Mouse (Mus musculus): ENCODE results near the gene Mrps33. TPM values are rescaled to one million over a fixed set of nuclear protein-coding genes. Genes with fewer than 3 reads are reported as not detected.
A peak's percentile ranks its signal among the peaks of the same experiment; 100 is the strongest.

Gene Mrps33
- polyA plus RNA-seq, 1 experiment, result 305 TPM

GRCm38 (mm10) chr6:39782618-39783017, 28.2 kb downstream of the Mrps33 start:
- peak; percentile 20; the same call in 1 of the 2 replicates for TF ChIP-seq CTCF (IDR thresholded peaks at IDR 0.05; ENCODE audit: extremely low read depth, insufficient read depth, low read length)
- TF ChIP-seq POLR2A (IDR thresholded peaks at IDR 0.05; ENCODE audit: extremely low read depth, insufficient read depth, low read length), result no peak
- no peaks in the 10 kb centered on the region for H3K4me1 ChIP-seq (ENCODE audit: control insufficient read depth, insufficient read depth, low read length)
- no peak overlapping the region for H3K4me3 ChIP-seq (ENCODE audit: insufficient read depth, low read length)
- no peak overlapping the region for H3K27ac ChIP-seq (ENCODE audit: insufficient read depth, low read length)

- H3K4me1 ChIP-seq (ENCODE audit: control insufficient read depth, insufficient read depth, low read length), result no peaks in the 10 kb centered on the region
- TF ChIP-seq CTCF (IDR thresholded peaks at IDR 0.05; ENCODE audit: extremely low read depth, insufficient read depth, low read length) (no peak), POLR2A (IDR thresholded peaks at IDR 0.05; ENCODE audit: extremely low read depth, insufficient read depth, low read length) (no peak)
- H3K27ac ChIP-seq (ENCODE audit: insufficient read depth, low read length), result no peak overlapping the region
- H3K4me3 ChIP-seq (ENCODE audit: insufficient read depth, low read length), result no peak overlapping the region
Observed at GRCm38 (mm10) chr6:39781766-39782530, 28.8 kb downstream of the Mrps33 start.

GRCm38 (mm10) chr6:39780857-39781666, 29.7 kb downstream of the Mrps33 start:
- Histone ChIP-seq H3K27ac (ENCODE audit: insufficient read depth, low read length) (no peak overlapping the region), H3K4me3 (ENCODE audit: insufficient read depth, low read length) (no peak overlapping the region), H3K4me1 (ENCODE audit: control insufficient read depth, insufficient read depth, low read length) (no peaks in the 10 kb centered on the region)
- TF ChIP-seq CTCF (IDR thresholded peaks at IDR 0.05; ENCODE audit: extremely low read depth, insufficient read depth, low read length) (no peak), POLR2A (IDR thresholded peaks at IDR 0.05; ENCODE audit: extremely low read depth, insufficient read depth, low read length) (no peak)

- TF ChIP-seq POLR2A (IDR thresholded peaks at IDR 0.05; ENCODE audit: extremely low read depth, insufficient read depth, low read length) (no peak), CTCF (IDR thresholded peaks at IDR 0.05; ENCODE audit: extremely low read depth, insufficient read depth, low read length) (no peak)
- H3K27ac ChIP-seq (ENCODE audit: insufficient read depth, low read length), result no peak overlapping the region
- H3K4me3 ChIP-seq (ENCODE audit: insufficient read depth, low read length), result no peak overlapping the region
- H3K4me1 ChIP-seq (ENCODE audit: control insufficient read depth, insufficient read depth, low read length), result no peaks in the 10 kb centered on the region
Observed at GRCm38 (mm10) chr6:39778506-39778905, 32.3 kb downstream of the Mrps33 start.

- Histone ChIP-seq H3K4me1 (ENCODE audit: control insufficient read depth, insufficient read depth, low read length) (no peaks in the 10 kb centered on the region), H3K4me3 (ENCODE audit: insufficient read depth, low read length) (no peak overlapping the region), H3K27ac (ENCODE audit: insufficient read depth, low read length) (no peak overlapping the region)
- TF ChIP-seq CTCF (IDR thresholded peaks at IDR 0.05; ENCODE audit: extremely low read depth, insufficient read depth, low read length) (no peak), POLR2A (IDR thresholded peaks at IDR 0.05; ENCODE audit: extremely low read depth, insufficient read depth, low read length) (no peak)
Observed at GRCm38 (mm10) chr6:39776275-39776674, 34.5 kb downstream of the Mrps33 start.

- TF ChIP-seq POLR2A (IDR thresholded peaks at IDR 0.05; ENCODE audit: extremely low read depth, insufficient read depth, low read length) (no peak), CTCF (IDR thresholded peaks at IDR 0.05; ENCODE audit: extremely low read depth, insufficient read depth, low read length) (no peak)
- Histone ChIP-seq H3K27ac (ENCODE audit: insufficient read depth, low read length) (no peak overlapping the region), H3K4me3 (ENCODE audit: insufficient read depth, low read length) (no peak overlapping the region), H3K4me1 (ENCODE audit: control insufficient read depth, insufficient read depth, low read length) (no peaks in the 10 kb centered on the region)
Observed at GRCm38 (mm10) chr6:39775029-39775428, 35.8 kb downstream of the Mrps33 start.

GRCm38 (mm10) chr6:39757229-39757628, 53.6 kb downstream of the Mrps33 start:
- TF ChIP-seq POLR2A (IDR thresholded peaks at IDR 0.05; ENCODE audit: extremely low read depth, insufficient read depth, low read length) (no peak), CTCF (IDR thresholded peaks at IDR 0.05; ENCODE audit: extremely low read depth, insufficient read depth, low read length) (no peak)
- Histone ChIP-seq H3K4me3 (ENCODE audit: insufficient read depth, low read length) (no peak overlapping the region), H3K27ac (ENCODE audit: insufficient read depth, low read length) (no peak overlapping the region), H3K4me1 (ENCODE audit: control insufficient read depth, insufficient read depth, low read length) (no peaks in the 10 kb centered on the region)

Other genes with a start within 250 kb of the Mrps33 start
- gene Adck2, start 237.1 kb downstream of the Mrps33 start, polyA plus RNA-seq (2012; rRNA removed), result 26.2 and 26.4 TPM in 2 replicates
- 0.81 and 1.9 TPM in 2 replicates for gene Gm42420, start 225.2 kb downstream of the Mrps33 start, polyA plus RNA-seq (2012; rRNA removed)
- gene Ndufb2, start 218.4 kb downstream of the Mrps33 start, polyA plus RNA-seq (2012; rRNA removed), result 239 and 266 TPM in 2 replicates
- gene Braf, start 85.5 kb downstream of the Mrps33 start, polyA plus RNA-seq (2012; rRNA removed), result 38.5 and 39.1 TPM in 2 replicates
- gene Tmem178b, start 62.3 kb upstream of the Mrps33 start, polyA plus RNA-seq (2012; rRNA removed), result 98.1 and 101 TPM in 2 replicates